Comparison of ENCODE assay signal across 25 mouse cellular contexts in genomic region chr1:21436753-21437152, GRCm38 (mm10). TPM values are rescaled to one million over a fixed set of nuclear protein-coding genes. Genes with fewer than 3 reads are reported as not detected.
"Had no signal": no experiment of that assay in that cellular context is flagged by ENCODE, and none has a peak within 500 bp of the region (broad histone marks: within the 10 kb centered on the region; RNA-seq: fewer than 3 reads in every experiment).

No protein-coding gene starts in this region.

- H3K27me3 ChIP-seq: kidney, embryonic 15.5 days; liver, embryonic 13.5 days; midbrain, embryonic 12.5 days had no signal

- DNase-seq: kidney, adult 11 months; kidney, adult 8-10 months; kidney, postnatal 14 days; kidney, postnatal 4 days; liver, embryonic 13.5 days; lung, adult 2 months; lung, postnatal 14 days; lung, postnatal 4 days; thymus, adult 2 months; thymus, postnatal 14 days; thymus, postnatal 4 days had no signal

- H3K4me2 ChIP-seq: kidney, embryonic 15.5 days; liver, embryonic 13.5 days; midbrain, embryonic 12.5 days had no signal

- H3K27ac ChIP-seq: kidney, embryonic 15.5 days; liver, embryonic 13.5 days; midbrain, embryonic 12.5 days had no signal

- H3K36me3 ChIP-seq: kidney, embryonic 15.5 days; liver, embryonic 13.5 days; midbrain, embryonic 12.5 days had no signal

- H3K9ac ChIP-seq: kidney, embryonic 15.5 days; liver, embryonic 13.5 days; midbrain, embryonic 12.5 days had no signal

- H3K4me1 ChIP-seq: kidney, embryonic 15.5 days; liver, embryonic 13.5 days; midbrain, embryonic 12.5 days had no signal

- H3K4me3 ChIP-seq: kidney, embryonic 15.5 days; liver, embryonic 13.5 days; midbrain, embryonic 12.5 days had no signal

- H3K9me3 ChIP-seq: kidney, embryonic 15.5 days; liver, embryonic 13.5 days; midbrain, embryonic 12.5 days had no signal

RNA-seq across cellular contexts. Expression of gene Khdc1b, which starts 53.4 kb away (rescaled TPM):
- total RNA-seq: layer of hippocampus, adult 18-20 months; layer of hippocampus, postnatal 14 days; left cerebral cortex, adult 8-10 months; left cerebral cortex, postnatal 36 days; liver, adult 2 months; megakaryocyte progenitor cell, adult 5-6 weeks; megakaryocyte-erythroid progenitor cell, adult 5-6 weeks had no signal
- polyA plus RNA-seq: kidney, embryonic 15.5 days; limb, embryonic 11.5 days; liver, adult 2 months; liver, embryonic 13.5 days; liver, embryonic 16.5 days; lung, adult 2 months; neural tube, embryonic 11.5 days; small intestine, adult 2 months; stomach, embryonic 16.5 days had no signal
